Mouse (Mus musculus): ENCODE data around the gene Foxo3. TPM values are rescaled to one million over a fixed set of nuclear protein-coding genes. Genes with fewer than 3 reads are reported as not detected.

Gene Foxo3
- total and polyA plus RNA-seq, 3 experiments: 9.2 to 18.2 (median 12.6) TPM

DNA sequence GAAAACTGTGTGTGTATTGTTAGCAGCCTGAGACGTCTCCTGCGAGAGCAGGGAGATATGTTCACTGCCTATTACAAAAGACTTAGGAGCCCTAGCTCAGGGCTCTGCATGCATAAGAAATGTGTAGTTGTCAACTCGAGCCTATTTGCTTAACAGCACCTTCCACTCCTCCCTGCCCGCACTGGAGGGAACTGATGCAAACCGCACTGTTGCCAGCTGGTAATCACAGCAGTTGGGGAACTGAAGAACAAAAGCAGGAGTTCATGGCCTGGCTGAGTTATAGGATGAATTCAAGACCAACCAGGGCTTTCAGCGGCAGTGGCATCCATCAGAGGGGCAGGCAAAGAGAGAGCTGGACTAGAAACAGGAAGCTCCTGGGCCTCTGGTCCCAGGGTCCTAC lies 66.7 kb downstream of the Foxo3 start:
- in situ Hi-C loops (cut with MboI; ENCODE audit: low pct_ligation_motif_present, low pct_unique_long_range_greater_than_20kb, low sequenced_read_pairs): no loop called here
- dilution Hi-C loops (cut with MboI; ENCODE audit: extremely low pct_ligation_motif_present, extremely low pct_unique_long_range_greater_than_20kb, low sequenced_read_pairs): no loop called here
- Histone ChIP-seq H3K36me3 (replicated peaks in 1 of 2; ENCODE audit: control insufficient read depth in 1 of 2, insufficient read depth in 1 of 2, low read length in 1 of 2) (peaks cover 2 to 51% of the 10 kb centered on the region in 2 experiments), H3K9ac (ENCODE audit: insufficient read depth, low read depth) (no peak overlapping the region), H3K4me3 (replicated peaks in 1 of 3; ENCODE audit: low read depth in 2 of 3, low read length in 2 of 3, poor library complexity in 1 of 3) (no peak overlapping the region), H3K4me1 (ENCODE audit: control insufficient read depth in 1 of 2, insufficient read depth in 2 of 2) (peaks cover 10 to 32% of the 10 kb centered on the region in 2 experiments), H3K4me2 (ENCODE audit: insufficient read depth, low read depth, poor library complexity, severe bottlenecking) (peak overlapping the region; percentile 48; the same call in 1 of the 2 replicates), H3K27me3 (replicated peaks) (no peaks in the 10 kb centered on the region), H3K79me2 (replicated peaks; ENCODE audit: control insufficient read depth, extremely low read depth, insufficient read depth, poor library complexity, severe bottlenecking) (no peaks in the 10 kb centered on the region), H3K9me3 (replicated peaks; ENCODE audit: low read length) (peaks cover 7% of the 10 kb centered on the region), H3K27ac (ENCODE audit: insufficient read depth, low read depth) (peak overlapping the region; percentile 68)
- DNase-seq (ENCODE audit: extremely low read depth): peak; percentile 79
- peak; percentile 60 for TF ChIP-seq EP300 (IDR thresholded peaks at IDR 0.05; ENCODE audit: low read length)
- no peak for TF ChIP-seq CHD2 (IDR thresholded peaks at IDR 0.05; ENCODE audit: low read length)
- TF ChIP-seq MAX (IDR thresholded peaks at IDR 0.05; ENCODE audit: low read length): no peak
- TF ChIP-seq MEF2A (IDR thresholded peaks at IDR 0.05; ENCODE audit: borderline replicate concordance, low read depth, low read length): no peak
- TF ChIP-seq MAFK (IDR thresholded peaks at IDR 0.05; ENCODE audit: insufficient replicate concordance, low read length): no peak
- peak; percentile 38; the same call in 1 of the 2 replicates for TF ChIP-seq ETS1 (conservative IDR thresholded peaks at IDR 0.05; ENCODE audit: low read depth, low read length)
- TF ChIP-seq BHLHE40 (IDR thresholded peaks at IDR 0.05; ENCODE audit: low read depth, low read length): peak; percentile 27; the same call in 1 of the 2 replicates
- TF ChIP-seq ZMIZ1 (IDR thresholded peaks at IDR 0.05; ENCODE audit: low read depth, low read length): no peak
- TF ChIP-seq IRF4 (IDR thresholded peaks at IDR 0.05; ENCODE audit: low read depth, low read length): peak; percentile 19; the same call in 1 of the 2 replicates

DNA sequence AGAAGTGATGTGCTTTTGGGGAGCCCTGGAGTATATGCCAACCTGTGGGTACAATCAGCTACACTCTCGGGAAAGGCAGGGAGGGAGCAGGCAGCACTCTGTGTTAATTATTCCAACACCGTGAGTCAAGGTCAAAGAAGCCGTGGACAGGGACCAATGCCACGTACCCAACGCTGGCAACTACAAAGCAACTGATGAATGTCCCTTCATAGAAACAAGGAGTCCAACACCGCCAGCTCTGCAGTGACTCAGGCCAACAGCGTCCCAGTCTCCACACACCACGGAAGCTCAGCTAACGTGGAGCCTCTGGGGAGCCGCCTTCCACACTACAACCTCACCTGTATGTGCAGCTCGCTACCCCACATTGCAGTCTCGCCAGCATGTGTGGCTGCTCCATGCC lies 68.9 kb downstream of the Foxo3 start:
- no peak overlapping the region for H3K27ac ChIP-seq (ENCODE audit: insufficient read depth, low read depth)
- dilution Hi-C loops (cut with MboI; ENCODE audit: extremely low pct_ligation_motif_present, extremely low pct_unique_long_range_greater_than_20kb, low sequenced_read_pairs): no loop called here
- in situ Hi-C loops (cut with MboI; ENCODE audit: low pct_ligation_motif_present, low pct_unique_long_range_greater_than_20kb, low sequenced_read_pairs): no loop called here
- H3K9ac ChIP-seq (ENCODE audit: insufficient read depth, low read depth): no peak overlapping the region
- no peaks in the 10 kb centered on the region for H3K79me2 ChIP-seq (replicated peaks; ENCODE audit: control insufficient read depth, extremely low read depth, insufficient read depth, poor library complexity, severe bottlenecking)
- H3K4me3 ChIP-seq (replicated peaks in 1 of 3; ENCODE audit: low read depth in 2 of 3, low read length in 2 of 3, poor library complexity in 1 of 3): no peak overlapping the region
- peaks cover 10 to 28% of the 10 kb centered on the region in 2 experiments for H3K4me1 ChIP-seq (ENCODE audit: control insufficient read depth in 1 of 2, insufficient read depth in 2 of 2)
- DNase-seq (ENCODE audit: extremely low read depth): no peak
- H3K36me3 ChIP-seq (replicated peaks in 1 of 2; ENCODE audit: control insufficient read depth in 1 of 2, insufficient read depth in 1 of 2, low read length in 1 of 2): peaks cover 2 to 48% of the 10 kb centered on the region in 2 experiments
- H3K27me3 ChIP-seq (replicated peaks): no peaks in the 10 kb centered on the region
- TF ChIP-seq NELFE (IDR thresholded peaks at IDR 0.05; ENCODE audit: low read depth, low read length): no peak
- TF ChIP-seq ZNF384 (IDR thresholded peaks at IDR 0.05; ENCODE audit: low read depth, low read length): no peak
- no peak for TF ChIP-seq ZKSCAN1 (IDR thresholded peaks at IDR 0.05; ENCODE audit: borderline replicate concordance, low read depth, low read length)
- TF ChIP-seq MAFK (IDR thresholded peaks at IDR 0.05; ENCODE audit: insufficient replicate concordance, low read length): no peak
- TF ChIP-seq CHD1 (IDR thresholded peaks at IDR 0.05; ENCODE audit: low read depth, low read length): no peak
- TF ChIP-seq HCFC1 (IDR thresholded peaks at IDR 0.05; ENCODE audit: low read depth, low read length): no peak
- TF ChIP-seq POLR2A (IDR thresholded peaks at IDR 0.05; ENCODE audit: low read depth, low read length): no peak
- no peak overlapping the region for H3K4me2 ChIP-seq (ENCODE audit: insufficient read depth, low read depth, poor library complexity, severe bottlenecking)
- H3K9me3 ChIP-seq (replicated peaks; ENCODE audit: low read length): peaks cover 7% of the 10 kb centered on the region
